Mouse (Mus musculus) cerebellum, adult 9-11 months (tissue): ENCODE measurements around the gene Fxyd2.
A peak's percentile ranks its signal among the peaks of the same experiment; 100 is the strongest.

Experiments used
- DNase-seq: peaks from one replicate; pipeline ENCODE4 v3.0.0; 2022

The Fxyd2 gene

GRCm38 (mm10) chr9:45395218-45395617 is 4.3 kb upstream of the Fxyd2 start:
- DNase-seq: no peak

- DNase-seq: no peak
These were observed 3.7 kb upstream of the Fxyd2 start for GRCm38 (mm10) chr9:45395796-45396195.

- DNase-seq: peak; percentile 80
These were observed 1.1 kb upstream of the Fxyd2 start for GRCm38 (mm10) chr9:45398336-45398735.

- no peak for DNase-seq
These were observed 2.4 kb downstream of the Fxyd2 start for GRCm38 (mm10) chr9:45401851-45402250.

- no peak for DNase-seq
These were observed 3.5 kb downstream of the Fxyd2 start for GRCm38 (mm10) chr9:45402957-45403356.

GRCm38 (mm10) chr9:45405694-45406093 is 6.2 kb downstream of the Fxyd2 start:
- no peak for DNase-seq

- DNase-seq: no peak
These were observed 7.3 kb downstream of the Fxyd2 start for GRCm38 (mm10) chr9:45406808-45407207.

GRCm38 (mm10) chr9:45407706-45408675 is 8.5 kb downstream of the Fxyd2 start:
- DNase-seq: peak; percentile 80

GRCm38 (mm10) chr9:45410193-45410592 is 10.7 kb downstream of the Fxyd2 start:
- DNase-seq: no peak

- DNase-seq: no peak
These were observed 11.1 kb downstream of the Fxyd2 start for GRCm38 (mm10) chr9:45410614-45411013.

- no peak for DNase-seq
These were observed 11.6 kb downstream of the Fxyd2 start for GRCm38 (mm10) chr9:45411111-45411510.

- peak; percentile 67 for DNase-seq
These were observed 12.3 kb downstream of the Fxyd2 start for GRCm38 (mm10) chr9:45411803-45412202.

GRCm38 (mm10) chr9:45412287-45412686 is 12.8 kb downstream of the Fxyd2 start:
- peak; percentile 85 for DNase-seq

GRCm38 (mm10) chr9:45412700-45413477 is 13.4 kb downstream of the Fxyd2 start:
- no peak for DNase-seq

GRCm38 (mm10) chr9:45413478-45414140 is 14.1 kb downstream of the Fxyd2 start:
- no peak for DNase-seq

GRCm38 (mm10) chr9:45415912-45416311 is 16.4 kb downstream of the Fxyd2 start:
- DNase-seq: peak; percentile 71

- peak; percentile 71 for DNase-seq
These were observed 17.8 kb downstream of the Fxyd2 start for GRCm38 (mm10) chr9:45417245-45417644.

GRCm38 (mm10) chr9:45418252-45418651 is 18.8 kb downstream of the Fxyd2 start:
- DNase-seq: no peak

- DNase-seq: no peak
These were observed 21.7 kb downstream of the Fxyd2 start for GRCm38 (mm10) chr9:45421209-45421608.

- DNase-seq: peak; percentile 64
These were observed 23.4 kb downstream of the Fxyd2 start for GRCm38 (mm10) chr9:45422761-45423298.

GRCm38 (mm10) chr9:45426456-45426855 is 27.0 kb downstream of the Fxyd2 start, which contains the start of gene Dscaml1:
Dscaml1 (plus strand) TSS chr9:45426628.
- peak; percentile 84 for DNase-seq

- no peak for DNase-seq
These were observed 29.9 kb downstream of the Fxyd2 start for GRCm38 (mm10) chr9:45429392-45429791.
